ENCODE assay signal across 28 mouse cellular contexts in genomic region chr8:29765831-29766230, GRCm38 (mm10).
"Had no signal": no experiment of that assay in that cellular context is flagged by ENCODE, and none has a peak within 500 bp of the region (broad histone marks: within the 10 kb centered on the region; RNA-seq: fewer than 3 reads in every experiment).

No protein-coding gene starts in this region.

- H3K27me3 ChIP-seq: limb, embryonic 12.5 days; limb, embryonic 13.5 days; limb, embryonic 15.5 days; liver, embryonic 12.5 days; liver, embryonic 13.5 days; liver, embryonic 15.5 days; lung, embryonic 15.5 days; megakaryocyte, embryonic 14.5 days; midbrain, embryonic 12.5 days; midbrain, embryonic 13.5 days; midbrain, embryonic 15.5 days; neural tube, embryonic 12.5 days had no signal

- H3K36me3 ChIP-seq: limb, embryonic 10.5 days; limb, embryonic 12.5 days; limb, embryonic 13.5 days; limb, embryonic 15.5 days; liver, embryonic 12.5 days; liver, embryonic 13.5 days; liver, embryonic 15.5 days; lung, embryonic 15.5 days; midbrain, embryonic 10.5 days; midbrain, embryonic 12.5 days; midbrain, embryonic 13.5 days; midbrain, embryonic 15.5 days; neural tube, embryonic 12.5 days had no signal

- H3K27ac ChIP-seq: limb, embryonic 10.5 days; limb, embryonic 12.5 days; limb, embryonic 13.5 days; limb, embryonic 15.5 days; liver, embryonic 12.5 days; liver, embryonic 13.5 days; liver, embryonic 14.5 days; liver, embryonic 15.5 days; lung, embryonic 15.5 days; macrophage; midbrain, embryonic 10.5 days; midbrain, embryonic 12.5 days; midbrain, embryonic 13.5 days; midbrain, embryonic 15.5 days; neural tube, embryonic 12.5 days had no signal

- H3K4me3 ChIP-seq: limb, embryonic 10.5 days; limb, embryonic 12.5 days; limb, embryonic 13.5 days; limb, embryonic 15.5 days; liver, embryonic 12.5 days; liver, embryonic 13.5 days; liver, embryonic 15.5 days; lung, embryonic 15.5 days; megakaryocyte, embryonic 14.5 days; midbrain, embryonic 10.5 days; midbrain, embryonic 12.5 days; midbrain, embryonic 13.5 days; midbrain, embryonic 15.5 days; myocyte; neural tube, embryonic 12.5 days had no signal

- H3K4me1 ChIP-seq: limb, embryonic 10.5 days; limb, embryonic 12.5 days; limb, embryonic 13.5 days; limb, embryonic 15.5 days; liver, embryonic 12.5 days; liver, embryonic 13.5 days; liver, embryonic 15.5 days; lung, embryonic 15.5 days; megakaryocyte, embryonic 14.5 days; midbrain, embryonic 10.5 days; midbrain, embryonic 12.5 days; midbrain, embryonic 13.5 days; midbrain, embryonic 15.5 days; neural tube, embryonic 12.5 days had no signal

- DNase-seq: left cerebral cortex, postnatal 4 days; liver; liver, embryonic 13.5 days; liver, postnatal 0 days; lung, adult 18-20 months; lung, adult 2 months; lung, embryonic 14.5 days; lung, postnatal 10 days; lung, postnatal 14 days; lung, postnatal 36 days; lung, postnatal 4 days; midbrain, embryonic 14.5 days had no signal
